Mouse (Mus musculus) cerebellum, adult 2 months (tissue): ENCODE measurements around the gene Csad. TPM values are rescaled to one million over a fixed set of nuclear protein-coding genes. Genes with fewer than 3 reads are reported as not detected.

ENCODE experiments used
- DNase-seq, 2 experiments: peaks; one replicate each; pipeline ENCODE4 v3.0.0; 2021
- H3K27ac ChIP-seq: fragments of 200-500 bp; 2 replicates; pipeline ENCODE4 v1.5.1; 2012; ENCODE audit warnings: low read length, control low read depth, inconsistent platforms; ENCODE audit not compliant: insufficient read depth
- H3K27me3 ChIP-seq: fragments of 200-500 bp; 2 replicates; pipeline ENCODE4 v1.6.1; 2012; ENCODE audit warnings: inconsistent platforms, mild to moderate bottlenecking, low read length, moderate library complexity; ENCODE audit not compliant: control insufficient read depth, insufficient read depth
- H3K4me1 ChIP-seq: fragments of 200-500 bp; 2 replicates; pipeline ENCODE4 v1.6.1; 2011; ENCODE audit warnings: low read length; ENCODE audit not compliant: control insufficient read depth, insufficient read depth
- H3K4me3 ChIP-seq: fragments of 200-500 bp; replicated peaks from 2 replicates; pipeline ENCODE3; 2011; ENCODE audit warnings: mild to moderate bottlenecking, low read depth, low read length, control low read depth; ENCODE audit not compliant: insufficient read depth
- CTCF ChIP-seq: fragments of 200-500 bp; IDR thresholded peaks from 2 replicates; pipeline ENCODE4 v1.5.1; 2011; ENCODE audit warnings: low read depth, mild to moderate bottlenecking, control low read depth, low read length, moderate library complexity, borderline replicate concordance; ENCODE audit not compliant: insufficient read depth
- POLR2A ChIP-seq: fragments of 200-500 bp; IDR thresholded peaks from 2 replicates; pipeline ENCODE4 v1.6.1; 2011; ENCODE audit warnings: low read length, control low read depth, borderline replicate concordance; ENCODE audit not compliant: insufficient read depth
- WGBS: fragments of 180-500 bp; shearing (Covaris S2); methylation state at CpG from one replicate; pipeline ENCODE4 v1.1.7; 2018; 5-methylcytosine and 5-hydroxymethylcytosine counted together
- polyA plus RNA-seq: library from polyadenylated mRNA; depleted of rRNA; stranded (reverse); fragments of >200 nt; gene quantifications from 2 replicates; pipeline ENCODE4 v1.2.3, GENCODE M21; 2012

Csad gene
- polyA plus RNA-seq, 1 experiment, result 53.0 TPM

- H3K4me3 ChIP-seq, result peak overlapping the region; percentile 86
- peak overlapping the region; percentile 78 for H3K27ac ChIP-seq
- 0% methylated on average over 33 of the region's 72 CpGs for WGBS
- DNase-seq, result peak; percentile 74 to 76
- TF ChIP-seq CTCF, result no peak
- no peak for TF ChIP-seq POLR2A
- peaks cover 16% of the 10 kb centered on the region for H3K4me1 ChIP-seq
- no peaks in the 10 kb centered on the region for H3K27me3 ChIP-seq
Observed at GRCm38 (mm10) chr15:102203835-102204381, 616 bp downstream of the Csad start.

- under 1% methylated on average over 52 of the region's 68 CpGs for WGBS
- H3K27me3 ChIP-seq, result no peaks in the 10 kb centered on the region
- peaks cover 16% of the 10 kb centered on the region for H3K4me1 ChIP-seq
- TF ChIP-seq POLR2A (peak; percentile 84; the same call in 1 of the 2 replicates), CTCF (no peak)
- peak within 1 kb of the TSS; percentile 78 for H3K27ac ChIP-seq
- H3K4me3 ChIP-seq, result peak within 1 kb of the TSS; percentile 86
- peak; percentile 93 to 97 for DNase-seq
Observed at GRCm38 (mm10) chr15:102202971-102203834, 1.3 kb downstream of the Csad start, which contains the start of gene Zfp740. Zfp740 (plus strand) TSS chr15:102203249.

DNA sequence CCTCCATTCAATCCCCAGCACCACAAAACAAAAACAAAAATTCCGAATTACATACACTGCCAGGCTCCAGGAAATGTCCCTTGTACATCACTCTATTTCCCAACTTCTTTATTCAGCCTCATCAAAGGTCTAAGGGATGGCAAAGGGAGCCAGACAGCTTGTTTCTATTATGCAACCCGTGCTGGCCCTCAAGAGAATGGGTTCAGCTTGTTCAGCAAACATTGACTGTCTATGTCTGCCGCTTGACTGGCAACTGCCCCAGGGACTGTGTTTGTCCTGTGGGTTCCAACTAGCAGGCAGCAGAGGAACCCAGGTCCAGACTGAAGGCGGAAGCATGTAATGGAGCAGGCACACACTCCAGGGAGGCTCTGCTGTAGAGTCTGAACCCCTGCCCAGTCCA lies 5.7 kb downstream of the Csad start:
- Histone ChIP-seq H3K4me1 (no peaks in the 10 kb centered on the region), H3K27ac (no peak overlapping the region), H3K27me3 (no peaks in the 10 kb centered on the region), H3K4me3 (no peak overlapping the region)
- WGBS, result 81% methylated on average over 4 of the region's 4 CpGs
- TF ChIP-seq CTCF (no peak), POLR2A (no peak)
- no peak for DNase-seq

GRCm38 (mm10) chr15:102195373-102195772 lies 9.2 kb downstream of the Csad start:
- Histone ChIP-seq H3K4me3 (no peak overlapping the region), H3K27me3 (no peaks in the 10 kb centered on the region), H3K4me1 (no peaks in the 10 kb centered on the region), H3K27ac (no peak overlapping the region)
- no peak for DNase-seq
- WGBS, result 85% methylated on average over 4 of the region's 4 CpGs
- TF ChIP-seq CTCF (no peak), POLR2A (no peak)

- TF ChIP-seq POLR2A (no peak), CTCF (no peak)
- Histone ChIP-seq H3K4me1 (no peaks in the 10 kb centered on the region), H3K27ac (no peak overlapping the region), H3K4me3 (no peak overlapping the region), H3K27me3 (no peaks in the 10 kb centered on the region)
- DNase-seq, result no peak
- WGBS, result 79% methylated on average over 4 of the region's 4 CpGs
Observed at GRCm38 (mm10) chr15:102194439-102194838, 10.1 kb downstream of the Csad start.

DNA sequence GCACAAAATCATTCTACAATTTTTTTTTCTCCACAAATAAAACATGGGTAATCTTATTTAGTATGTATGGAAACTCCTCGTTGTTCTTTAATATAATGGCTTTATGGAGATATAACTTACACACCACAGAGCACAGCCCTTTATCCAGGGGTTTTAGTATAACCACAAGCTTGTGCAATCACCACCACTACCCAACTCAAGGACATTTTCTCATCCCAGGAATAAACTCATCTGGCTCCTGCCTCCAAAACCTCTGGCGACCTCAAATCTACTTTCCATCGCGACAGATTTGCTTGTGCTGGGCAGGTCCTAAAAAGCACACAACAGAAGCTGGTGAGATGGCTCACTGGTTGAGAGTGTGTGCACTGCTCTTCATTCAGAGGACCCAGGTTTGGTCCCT lies 10.9 kb downstream of the Csad start:
- Histone ChIP-seq H3K27ac (no peak overlapping the region), H3K4me3 (no peak overlapping the region), H3K27me3 (no peaks in the 10 kb centered on the region), H3K4me1 (no peaks in the 10 kb centered on the region)
- WGBS, result 91% methylated on average over 4 of the region's 4 CpGs
- no peak for DNase-seq
- no peak for TF ChIP-seq CTCF
- no peak for TF ChIP-seq POLR2A

- WGBS, result 84% methylated on average over 5 of the region's 5 CpGs
- Histone ChIP-seq H3K27ac (no peak overlapping the region), H3K4me1 (no peaks in the 10 kb centered on the region), H3K27me3 (no peaks in the 10 kb centered on the region), H3K4me3 (no peak overlapping the region)
- no peak for DNase-seq
- TF ChIP-seq POLR2A (no peak), CTCF (no peak)
Observed at GRCm38 (mm10) chr15:102192820-102193386, 11.6 kb downstream of the Csad start.
